Mouse (Mus musculus): ENCODE data around the gene Tex21. TPM values are rescaled to one million over a fixed set of nuclear protein-coding genes. Genes with fewer than 3 reads are reported as not detected.

Gene Tex21
- total and polyA plus RNA-seq, 3 experiments, result 4.4 to 6.7 TPM; not detected in 1

GRCm38 (mm10) chr12:76241084-76241483 lies 5.5 kb downstream of the Tex21 start (continued):
- TF ChIP-seq RCOR1 (IDR thresholded peaks at IDR 0.05; ENCODE audit: low read depth, low read length), result peak; percentile 68; the same call in 1 of the 2 replicates
- TF ChIP-seq SIN3A (IDR thresholded peaks at IDR 0.05; ENCODE audit: low read length), result peak; percentile 94

- DNase-seq (ENCODE audit: low read depth, low spot score), result peak; percentile 73
- Histone ChIP-seq H3K4me1 (ENCODE audit: control insufficient read depth in 1 of 2, insufficient read depth in 2 of 2, low read length in 2 of 2) (peaks cover 33 to 38% of the 10 kb centered on the region in 2 experiments), H3K27me3 (ENCODE audit: control insufficient read depth in 1 of 2, insufficient read depth in 2 of 2, low read length in 2 of 2) (no peaks in the 10 kb centered on the region), H3K36me3 (ENCODE audit: control insufficient read depth in 1 of 2, insufficient read depth in 2 of 2, low read length in 2 of 2) (peaks cover 0 to 44% of the 10 kb centered on the region in 2 experiments; a peak in 2 of 4 replicates), H3K27ac (ENCODE audit: control insufficient read depth, low read depth, low read length) (peak overlapping the region; percentile 100), H3K4me3 (ENCODE audit: control insufficient read depth in 1 of 2, insufficient read depth in 1 of 2, low read depth in 2 of 2, low read length in 2 of 2) (peak overlapping the region; percentile 50 to 77), H3K9ac (ENCODE audit: control insufficient read depth, low read depth, low read length, poor library complexity, severe bottlenecking) (peak overlapping the region; percentile 77), H3K79me2 (ENCODE audit: control insufficient read depth, insufficient read depth, low read length, poor library complexity) (peaks cover 4% of the 10 kb centered on the region; the same call in 1 of the 2 replicates), H3K9me3 (replicated peaks; ENCODE audit: insufficient read depth, low read length) (no peaks in the 10 kb centered on the region)
- TF ChIP-seq TCF12 (IDR thresholded peaks at IDR 0.05; ENCODE audit: low read depth, low read length) (no peak), MAFK (IDR thresholded peaks at IDR 0.05; ENCODE audit: borderline replicate concordance, low read depth, low read length) (no peak), HCFC1 (IDR thresholded peaks at IDR 0.05; ENCODE audit: low read depth, low read length) (no peak), SMC3 (IDR thresholded peaks at IDR 0.05; ENCODE audit: low read depth, low read length) (no peak), TAL1 (IDR thresholded peaks at IDR 0.05; ENCODE audit: low read length) (no peak), MEF2A (IDR thresholded peaks at IDR 0.05; ENCODE audit: extremely low read depth, insufficient replicate concordance, low read depth, low read length, poor library complexity, severe bottlenecking) (no peak), MXI1 (IDR thresholded peaks at IDR 0.05; ENCODE audit: low read depth, low read length) (no peak; the same call in 1 of the 2 replicates), E2F4 (IDR thresholded peaks at IDR 0.05; ENCODE audit: borderline replicate concordance, low read depth, low read length) (no peak), ELF1 (IDR thresholded peaks at IDR 0.05; ENCODE audit: low read depth, low read length) (no peak), EP300 (IDR thresholded peaks at IDR 0.05; ENCODE audit: low read depth in 1 of 2, low read length in 2 of 2) (no peak), POLR2AphosphoS2 (IDR thresholded peaks at IDR 0.05; ENCODE audit: low read length) (peak; percentile 54; the same call in 1 of the 2 replicates), POLR2AphosphoS5 (IDR thresholded peaks at IDR 0.05; ENCODE audit: borderline replicate concordance, low read depth, low read length) (no peak), ZC3H11A (IDR thresholded peaks at IDR 0.05; ENCODE audit: low read depth, low read length) (no peak), KAT2A (conservative IDR thresholded peaks at IDR 0.05; ENCODE audit: low read depth, low read length) (no peak), ETS1 (IDR thresholded peaks at IDR 0.05; ENCODE audit: low read depth, low read length) (no peak), ZMIZ1 (IDR thresholded peaks at IDR 0.05; ENCODE audit: low read depth, low read length) (no peak), CHD1 (IDR thresholded peaks at IDR 0.05; ENCODE audit: low read depth, low read length) (peak; percentile 96)
Measured at GRCm38 (mm10) chr12:76240670-76241069, 5.9 kb downstream of the Tex21 start.

Data from MEL (cell line).